Mouse (Mus musculus) limb, embryonic 14.5 days (tissue): ENCODE results near the gene Slc23a4. TPM values are rescaled to one million over a fixed set of nuclear protein-coding genes. Genes with fewer than 3 reads are reported as not detected.

Experiments
- ATAC-seq: fragments of 200-750 bp; cut with Nextera tagmentation; 2 replicates; pipeline ENCODE4 v1.8.0; 2017; ENCODE audit warnings: low read depth, moderate number of reproducible peaks, moderate TSS enrichment; ENCODE audit not compliant: low FRiP score
- DNase-seq: peaks from one replicate; pipeline ENCODE4 v3.0.0-alpha.2; 2015; ENCODE audit warnings: low spot score
- H3K27ac ChIP-seq: fragments of 300-500 bp; sonication (generic); replicated peaks from 2 replicates; pipeline ENCODE4 v1.5.1; 2014; ENCODE audit warnings: low read depth, mild to moderate bottlenecking, low read length, moderate library complexity, mixed read lengths
- H3K27me3 ChIP-seq: fragments of 300-500 bp; sonication (generic); 2 replicates; pipeline ENCODE4 v1.6.1; 2014; ENCODE audit warnings: low read length, mixed read lengths; ENCODE audit not compliant: control insufficient read depth, insufficient read depth
- H3K36me3 ChIP-seq: fragments of 300-500 bp; sonication (generic); 2 replicates; pipeline ENCODE4 v1.6.1; 2014; ENCODE audit warnings: mild to moderate bottlenecking, low read length, moderate library complexity, mixed read lengths; ENCODE audit not compliant: control insufficient read depth, insufficient read depth
- H3K4me1 ChIP-seq: fragments of 300-500 bp; sonication (generic); 2 replicates; pipeline ENCODE4 v1.6.1; 2014; ENCODE audit warnings: antibody characterized with exemption, low read length, mixed read lengths; ENCODE audit not compliant: control insufficient read depth, insufficient read depth
- H3K4me2 ChIP-seq: fragments of 300-500 bp; sonication (generic); replicated peaks from 2 replicates; pipeline ENCODE4 v1.6.1; 2014; ENCODE audit warnings: low read depth, mild to moderate bottlenecking, low read length, moderate library complexity; ENCODE audit not compliant: severe bottlenecking
- H3K4me3 ChIP-seq: fragments of 300-500 bp; sonication (generic); replicated peaks from 2 replicates; pipeline ENCODE4 v1.5.1; 2014; ENCODE audit warnings: low read length
- H3K9ac ChIP-seq: fragments of 300-500 bp; sonication (generic); 2 replicates; pipeline ENCODE4 v1.6.1; 2014; ENCODE audit warnings: mild to moderate bottlenecking, low read depth, low read length, moderate library complexity; ENCODE audit not compliant: severe bottlenecking
- H3K9me3 ChIP-seq: fragments of 300-500 bp; sonication (generic); 2 replicates; pipeline ENCODE4 v1.6.1; 2016; ENCODE audit warnings: low read length; ENCODE audit not compliant: control insufficient read depth
- POLR2A ChIP-seq: fragments of 200-500 bp; IDR thresholded peaks from 2 replicates; pipeline ENCODE4 v1.8.0; 2012; ENCODE audit warnings: inconsistent platforms, mild to moderate bottlenecking, moderate library complexity, borderline replicate concordance; ENCODE audit not compliant: insufficient read depth, insufficient read length; ENCODE audit errors: extremely low read depth
- WGBS: fragments of 180-500 bp; shearing (Covaris S2); extraction: QIAGEN DNeasy Blood & Tissue Kit; methylation state at CpG from one replicate; pipeline ENCODE4 v1.1.7; 2014; 5-methylcytosine and 5-hydroxymethylcytosine counted together
- polyA plus RNA-seq, 2 experiments: library from polyadenylated mRNA; depleted of rRNA in 1 of 2; stranded (reverse) in 1 of 2; unstranded in 1 of 2; fragments of >200 nt; fragmentation: Nextera tagmentation in 1 of 2; extraction: Ambion mirVana in 1 of 2; gene quantifications; 2 replicates each; pipeline versions ENCODE4 v1.2.1 to v1.2.3; 2012 to 2014

Slc23a4 gene
- polyA plus RNA-seq, 2 experiments, result 0.73 to 2.1 TPM

DNA sequence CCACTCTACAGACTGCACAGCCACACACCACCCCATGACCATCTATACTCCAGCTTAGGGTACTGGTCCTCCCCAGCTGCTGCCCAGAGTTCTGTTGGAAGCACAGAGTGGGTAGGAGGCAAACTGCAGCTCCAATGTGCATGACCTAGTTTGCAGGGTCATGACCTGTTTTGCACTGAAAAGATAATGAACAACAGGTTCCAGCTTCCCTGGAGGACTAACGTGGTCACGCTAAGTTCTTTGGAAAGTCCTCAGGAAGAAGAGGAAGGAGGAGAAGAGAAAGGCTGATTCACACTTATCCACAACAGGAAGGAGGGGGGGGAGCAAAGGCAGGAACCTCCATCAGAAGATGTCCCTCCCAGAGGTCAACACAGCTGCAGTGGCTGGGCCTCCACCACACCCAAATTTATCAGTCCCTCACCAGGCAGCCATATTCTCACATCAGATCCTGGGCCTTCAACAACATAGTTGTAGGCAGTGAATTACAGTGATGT lies 81.0 kb downstream of the Slc23a4 start:
- no peak for TF ChIP-seq POLR2A
- DNase-seq (no peak), ATAC-seq (no peak)
- Histone ChIP-seq H3K4me2 (no peak overlapping the region), H3K27ac (no peak overlapping the region), H3K27me3 (no peaks in the 10 kb centered on the region), H3K9me3 (no peaks in the 10 kb centered on the region), H3K4me1 (peaks cover 5% of the 10 kb centered on the region), H3K9ac (no peak overlapping the region), H3K36me3 (peaks cover 52% of the 10 kb centered on the region), H3K4me3 (no peak overlapping the region)
- WGBS, result 69% methylated on average over 2 of the region's 2 CpGs

DNA sequence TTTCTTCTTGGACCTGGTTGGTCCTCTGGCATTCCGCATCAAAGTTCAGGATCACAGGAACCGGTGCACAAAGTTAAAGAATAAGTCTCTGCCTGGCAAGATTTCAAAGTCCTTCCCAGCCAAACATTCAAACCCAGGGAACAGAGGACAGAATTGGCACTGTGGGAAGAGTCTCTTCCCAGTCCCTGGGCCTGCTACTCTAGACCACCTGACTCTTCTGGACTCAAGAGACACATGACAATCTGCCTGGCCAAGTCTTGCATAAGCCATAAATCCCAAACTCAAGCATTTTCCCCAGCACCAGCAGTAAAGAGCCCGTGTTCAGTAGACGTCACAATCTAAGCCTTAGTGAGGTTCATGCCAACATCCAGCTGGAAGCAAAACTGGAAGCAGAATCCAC lies 81.5 kb downstream of the Slc23a4 start:
- Histone ChIP-seq H3K4me2 (no peak overlapping the region), H3K27me3 (no peaks in the 10 kb centered on the region), H3K4me1 (peaks cover 5% of the 10 kb centered on the region), H3K9ac (no peak overlapping the region), H3K4me3 (no peak overlapping the region), H3K36me3 (peaks cover 56% of the 10 kb centered on the region), H3K27ac (no peak overlapping the region), H3K9me3 (no peaks in the 10 kb centered on the region)
- ATAC-seq (no peak), DNase-seq (no peak)
- 81% methylated on average over 4 of the region's 4 CpGs for WGBS
- TF ChIP-seq POLR2A, result no peak

DNA sequence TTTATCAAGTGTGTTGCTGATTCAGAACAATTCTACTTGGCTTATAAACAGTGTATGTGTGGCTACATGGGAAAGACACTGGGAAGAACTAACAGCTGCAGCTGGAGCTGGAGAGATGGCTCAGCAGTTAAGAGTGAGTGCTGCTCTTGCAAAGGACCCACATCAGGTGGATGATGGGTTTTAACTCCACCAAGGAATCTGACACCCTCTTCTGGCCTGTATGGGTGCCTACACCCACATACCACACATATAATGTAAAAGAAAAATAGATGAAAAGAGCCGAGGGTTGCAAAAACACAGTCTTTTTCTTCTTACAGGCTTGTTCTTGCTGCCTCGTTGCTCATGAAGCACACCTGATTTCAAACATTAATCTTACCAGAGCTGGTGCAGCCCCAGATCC lies 82.1 kb downstream of the Slc23a4 start:
- no peak for ATAC-seq
- no peak for TF ChIP-seq POLR2A
- WGBS, result 82% methylated on average over 2 of the region's 2 CpGs
- H3K9me3 ChIP-seq, result no peaks in the 10 kb centered on the region
- H3K27me3 ChIP-seq, result no peaks in the 10 kb centered on the region
- H3K27ac ChIP-seq, result no peak overlapping the region
- H3K36me3 ChIP-seq, result peaks cover 58% of the 10 kb centered on the region
- peaks cover 5% of the 10 kb centered on the region for H3K4me1 ChIP-seq
- DNase-seq, result no peak
- H3K4me3 ChIP-seq, result no peak overlapping the region
- H3K9ac ChIP-seq, result no peak overlapping the region
- no peak overlapping the region for H3K4me2 ChIP-seq

DNA sequence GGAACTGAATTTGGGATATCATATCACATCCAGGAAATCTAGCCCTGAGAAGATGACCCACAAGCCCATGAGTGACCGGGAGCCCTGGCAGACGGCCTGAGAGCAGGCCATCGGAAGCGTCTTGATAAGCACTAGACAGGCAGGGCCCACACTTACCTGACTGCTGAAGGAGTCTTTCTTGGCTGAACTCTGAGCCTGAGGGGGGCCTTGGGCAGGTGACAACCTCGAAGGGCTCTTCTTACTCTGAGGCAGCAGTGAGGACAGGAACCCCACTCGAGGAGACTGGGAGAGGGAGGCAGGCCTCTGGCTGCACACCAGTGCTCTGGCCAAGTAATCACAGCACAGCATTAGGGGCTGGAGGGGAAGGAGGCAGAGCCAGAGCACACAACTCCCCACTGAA lies 83.8 kb downstream of the Slc23a4 start:
- Histone ChIP-seq H3K36me3 (peaks cover 72% of the 10 kb centered on the region), H3K27ac (no peak overlapping the region), H3K27me3 (no peaks in the 10 kb centered on the region), H3K4me2 (no peak overlapping the region), H3K4me1 (no peaks in the 10 kb centered on the region), H3K9me3 (no peaks in the 10 kb centered on the region), H3K4me3 (no peak overlapping the region), H3K9ac (no peak overlapping the region)
- no peak for TF ChIP-seq POLR2A
- WGBS, result 89% methylated on average over 6 of the region's 6 CpGs
- DNase-seq (no peak), ATAC-seq (no peak)

DNA sequence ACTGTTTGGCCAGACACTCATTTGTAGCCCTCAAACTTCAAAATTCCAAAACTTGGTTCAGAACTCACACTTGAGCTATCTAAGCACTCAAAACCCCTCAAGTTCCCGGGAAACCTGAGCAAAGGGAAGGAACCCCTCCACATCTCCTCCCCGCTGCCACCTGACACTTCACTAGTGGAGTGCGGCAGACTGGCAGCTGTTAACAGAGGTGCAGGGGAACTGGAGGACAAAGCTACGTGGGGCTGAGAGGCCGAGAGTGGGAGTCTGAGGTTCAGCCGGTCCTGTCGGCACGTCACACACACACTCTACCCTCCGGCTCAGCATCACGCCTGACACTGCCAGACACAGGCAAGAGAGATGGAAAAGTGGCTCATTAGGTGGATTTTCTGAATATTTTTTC lies 84.4 kb downstream of the Slc23a4 start:
- no peak for ATAC-seq
- no peaks in the 10 kb centered on the region for H3K4me1 ChIP-seq
- H3K4me3 ChIP-seq, result no peak overlapping the region
- no peaks in the 10 kb centered on the region for H3K27me3 ChIP-seq
- H3K36me3 ChIP-seq, result peaks cover 75% of the 10 kb centered on the region
- no peak for DNase-seq
- no peaks in the 10 kb centered on the region for H3K9me3 ChIP-seq
- no peak overlapping the region for H3K4me2 ChIP-seq
- no peak overlapping the region for H3K27ac ChIP-seq
- H3K9ac ChIP-seq, result no peak overlapping the region
- 71% methylated on average over 10 of the region's 10 CpGs for WGBS
- no peak for TF ChIP-seq POLR2A

DNA sequence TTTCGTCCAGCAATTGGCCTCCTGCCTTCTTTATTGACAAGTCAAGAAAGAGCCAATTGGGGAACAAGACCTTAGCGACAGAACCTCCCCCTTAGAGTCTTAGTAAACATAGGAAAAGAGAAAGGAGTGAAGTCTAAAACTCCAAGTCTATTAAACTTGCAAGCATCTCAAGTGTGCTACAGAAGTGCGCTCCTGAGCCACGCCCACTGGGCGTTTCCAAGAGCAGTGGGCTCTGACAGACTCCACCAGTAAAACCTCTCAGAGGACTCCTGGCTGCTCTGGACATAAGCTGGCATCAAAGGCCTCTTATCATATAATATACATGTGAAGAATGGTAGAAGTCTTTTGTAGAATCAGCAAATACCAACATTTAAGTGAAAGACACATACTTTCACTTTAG lies 84.8 kb downstream of the Slc23a4 start:
- no peak overlapping the region for H3K4me3 ChIP-seq
- TF ChIP-seq POLR2A, result no peak
- H3K9ac ChIP-seq, result no peak overlapping the region
- ATAC-seq (no peak), DNase-seq (no peak)
- H3K36me3 ChIP-seq, result peaks cover 73% of the 10 kb centered on the region
- H3K27me3 ChIP-seq, result no peaks in the 10 kb centered on the region
- H3K27ac ChIP-seq, result no peak overlapping the region
- H3K9me3 ChIP-seq, result no peaks in the 10 kb centered on the region
- no peak overlapping the region for H3K4me2 ChIP-seq
- no peaks in the 10 kb centered on the region for H3K4me1 ChIP-seq
- WGBS, result 83% methylated on average over 5 of the region's 5 CpGs
